Mouse (Mus musculus) CD4-positive, CD25-positive, alpha-beta regulatory T cell, adult 9 weeks (primary cell): Measurements from ENCODE around the gene Prok1. TPM values are rescaled to one million over a fixed set of nuclear protein-coding genes. Genes with fewer than 3 reads are reported as not detected.

Source experiments
- polyA plus RNA-seq: library from polyadenylated mRNA; unstranded; fragments of 100-300 nt; shearing (Covaris generic); gene quantifications from one replicate; pipeline ENCODE4 v1.2.1, GENCODE M21; 2017

Prok1 gene
- polyA plus RNA-seq: 0.67 TPM

GRCm38 (mm10) chr3:107239607-107240006 is at the start of gene Prok1:
Gene Prok1 (minus strand): TSS chr3:107239707.

DNA sequence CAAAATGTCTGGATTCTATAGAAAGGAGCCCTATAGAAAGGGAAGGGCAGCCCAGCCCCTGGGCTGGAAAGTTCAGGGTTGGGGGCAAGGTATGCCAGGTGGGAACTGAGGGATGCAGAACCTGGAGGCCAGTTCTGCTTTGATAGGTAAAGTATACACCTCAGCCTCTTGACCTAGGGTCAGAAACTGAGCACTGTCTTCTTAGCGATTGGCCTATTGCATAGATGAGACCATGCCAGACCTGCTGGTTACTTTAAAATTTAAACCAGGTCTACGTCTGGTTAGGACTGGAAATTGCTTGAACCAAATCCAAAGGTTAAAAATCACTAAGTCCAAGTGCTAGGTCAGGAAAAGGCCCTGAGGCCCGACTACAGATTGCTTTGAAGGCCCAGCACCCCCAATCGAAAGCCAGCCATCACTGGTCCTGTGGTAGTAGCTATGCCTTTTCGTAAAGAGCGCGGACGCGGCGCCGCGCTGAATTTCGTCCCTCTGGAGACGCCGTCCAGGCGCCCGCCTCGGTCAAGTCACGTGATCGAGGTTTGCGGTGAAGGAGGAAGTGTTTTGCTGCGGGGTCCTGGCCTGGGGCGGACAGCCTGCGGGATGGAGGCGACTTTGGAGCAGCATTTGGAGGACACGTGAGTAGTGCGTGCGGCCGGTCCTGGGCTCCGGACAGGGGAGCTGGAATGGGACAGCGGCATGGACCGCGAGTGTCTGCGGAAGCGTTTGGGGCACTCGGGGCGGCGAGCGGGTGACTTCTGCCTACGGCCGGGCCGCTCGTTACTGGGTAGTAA is 39.2 kb upstream of the Prok1 start, which contains the start of gene Lamtor5:
TSS of gene Lamtor5 (plus strand) at position 380 of the 791 bp plus-strand sequence.

GRCm38 (mm10) chr3:107230527-107230926 is 9.0 kb downstream of the Prok1 start, which contains the start of gene A630076J17Rik:
Gene A630076J17Rik (plus strand): TSS chr3:107230614.

GRCm38 (mm10) chr3:107221608-107222007 is 17.9 kb downstream of the Prok1 start, which contains the start of gene Cym:
Gene Cym (minus strand): TSS chr3:107221732.

Other genes with a start within 250 kb of the Prok1 start
- 7.2 TPM for gene Kcna3, start 203.5 kb downstream of the Prok1 start, polyA plus RNA-seq
- 1.0 TPM for gene Kcna2, start 138.6 kb downstream of the Prok1 start, polyA plus RNA-seq
- not detected for gene Kcna10, start 56.7 kb downstream of the Prok1 start, polyA plus RNA-seq
- not detected for gene Cym, start 18.0 kb downstream of the Prok1 start, polyA plus RNA-seq
- not detected for gene A630076J17Rik, start 9.1 kb downstream of the Prok1 start, polyA plus RNA-seq
- gene Lamtor5, start 39.2 kb upstream of the Prok1 start, polyA plus RNA-seq: 250 TPM
- 1.1 TPM for gene Slc16a4, start 51.5 kb upstream of the Prok1 start, polyA plus RNA-seq
- gene Rbm15, start 94.0 kb upstream of the Prok1 start, polyA plus RNA-seq: 7.2 TPM
- not detected for gene Kcnc4, start 219.8 kb upstream of the Prok1 start, polyA plus RNA-seq